Mouse (Mus musculus) right cerebral cortex, adult 18-20 months (tissue): ENCODE results near the gene Gm26992.
"Not testable (repeated sequence)": the region's sequence is repeated elsewhere in the genome, so short reads cannot be mapped to it uniquely, and the experiment has no call there.

Experiments
- DNase-seq: peaks from one replicate; pipeline ENCODE4 v3.0.0; 2022; ENCODE audit warnings: mixed read lengths

The Gm26992 gene

GRCm38 (mm10) chrX:103421710-103422109 is at the start of gene Gm26992:
TSS of gene Gm26992 (plus strand) at chrX:103422010.
- DNase-seq = no peak

GRCm38 (mm10) chrX:103374250-103374649 is 47.6 kb upstream of the Gm26992 start:
- DNase-seq = peak; percentile 2

- no peak for DNase-seq
These were observed 37.3 kb upstream of the Gm26992 start for GRCm38 (mm10) chrX:103384528-103384927.

GRCm38 (mm10) chrX:103388131-103388530 is 33.7 kb upstream of the Gm26992 start:
- peak; percentile 5 for DNase-seq

GRCm38 (mm10) chrX:103393841-103394240 is 28.0 kb upstream of the Gm26992 start:
- DNase-seq = no peak

- no peak for DNase-seq
These were observed 16.8 kb upstream of the Gm26992 start for GRCm38 (mm10) chrX:103405021-103405420.

- no peak for DNase-seq
These were observed 7.6 kb upstream of the Gm26992 start, which contains the start of gene Tsx for GRCm38 (mm10) chrX:103414167-103414566. TSS of gene Tsx (plus strand) at chrX:103414467.

- no peak for DNase-seq
These were observed 5.9 kb downstream of the Gm26992 start for GRCm38 (mm10) chrX:103427677-103428076.

GRCm38 (mm10) chrX:103432293-103432692 is 10.5 kb downstream of the Gm26992 start:
- no peak for DNase-seq

GRCm38 (mm10) chrX:103438023-103438422 is 16.2 kb downstream of the Gm26992 start:
- DNase-seq = no peak

GRCm38 (mm10) chrX:103440803-103441202 is 19.0 kb downstream of the Gm26992 start:
- no peak for DNase-seq

- no peak for DNase-seq
These were observed 21.9 kb downstream of the Gm26992 start for GRCm38 (mm10) chrX:103443755-103444154.

GRCm38 (mm10) chrX:103447539-103448169 is 25.8 kb downstream of the Gm26992 start:
- DNase-seq = peak; percentile 8

GRCm38 (mm10) chrX:103448429-103448828 is 26.6 kb downstream of the Gm26992 start:
- not testable (repeated sequence) for DNase-seq

- DNase-seq = not testable (repeated sequence)
These were observed 27.3 kb downstream of the Gm26992 start for GRCm38 (mm10) chrX:103448943-103449722.

GRCm38 (mm10) chrX:103452815-103453214 is 31.0 kb downstream of the Gm26992 start:
- DNase-seq = no peak

GRCm38 (mm10) chrX:103460056-103460455 is 38.2 kb downstream of the Gm26992 start:
- no peak for DNase-seq

- no peak for DNase-seq
These were observed 47.2 kb downstream of the Gm26992 start for GRCm38 (mm10) chrX:103468998-103469397.

GRCm38 (mm10) chrX:103472346-103472745 is 50.5 kb downstream of the Gm26992 start:
- DNase-seq = no peak

GRCm38 (mm10) chrX:103477507-103477906 is 55.7 kb downstream of the Gm26992 start:
- DNase-seq = peak; percentile 40

GRCm38 (mm10) chrX:103481243-103482096 is 59.7 kb downstream of the Gm26992 start:
- DNase-seq = no peak

GRCm38 (mm10) chrX:103482097-103482451 is 60.3 kb downstream of the Gm26992 start:
- no peak for DNase-seq

GRCm38 (mm10) chrX:103483047-103483446 is 61.2 kb downstream of the Gm26992 start:
- no peak for DNase-seq
